Mouse (Mus musculus): ENCODE measurements around the gene Polr3h. TPM values are rescaled to one million over a fixed set of nuclear protein-coding genes. Genes with fewer than 3 reads are reported as not detected.

Polr3h gene
- polyA plus RNA-seq, 1 experiment from 2014 or later: 85.0 TPM

- peaks cover 14% of the 10 kb centered on the region for H3K4me1 ChIP-seq (ENCODE audit: control insufficient read depth, insufficient read depth, low read length)
- no peak overlapping the region for H3K4me2 ChIP-seq (ENCODE audit: low read depth, low read length)
- no peaks in the 10 kb centered on the region for H3K27me3 ChIP-seq (replicated peaks; ENCODE audit: control insufficient read depth, insufficient read depth, low read length)
- WGBS: 86% methylated on average over 10 of the region's 10 CpGs
- no peaks in the 10 kb centered on the region for H3K9me3 ChIP-seq (ENCODE audit: control insufficient read depth, low read length)
- H3K27ac ChIP-seq (ENCODE audit: low read length): no peak overlapping the region
- no peak overlapping the region for H3K4me3 ChIP-seq (ENCODE audit: low read length)
- no peak for ATAC-seq
- no peak overlapping the region for H3K9ac ChIP-seq (ENCODE audit: low read depth, low read length)
- no peaks in the 10 kb centered on the region for H3K36me3 ChIP-seq (ENCODE audit: control insufficient read depth, insufficient read depth, low read length)
Measured at GRCm38 (mm10) chr15:81939157-81939715, 13.2 kb upstream of the Polr3h start.

- Histone ChIP-seq H3K9me3 (ENCODE audit: control insufficient read depth, low read length) (no peaks in the 10 kb centered on the region), H3K4me1 (ENCODE audit: control insufficient read depth, insufficient read depth, low read length) (peaks cover 16% of the 10 kb centered on the region), H3K4me3 (ENCODE audit: low read length) (no peak overlapping the region), H3K9ac (ENCODE audit: low read depth, low read length) (no peak overlapping the region), H3K27ac (ENCODE audit: low read length) (no peak overlapping the region), H3K4me2 (ENCODE audit: low read depth, low read length) (no peak overlapping the region), H3K27me3 (replicated peaks; ENCODE audit: control insufficient read depth, insufficient read depth, low read length) (no peaks in the 10 kb centered on the region), H3K36me3 (ENCODE audit: control insufficient read depth, insufficient read depth, low read length) (no peaks in the 10 kb centered on the region)
- 39% methylated on average over 2 of the region's 2 CpGs for WGBS
- ATAC-seq: no peak; the same call in 1 of the 2 replicates
Measured at GRCm38 (mm10) chr15:81938246-81938645, 12.2 kb upstream of the Polr3h start.

- ATAC-seq: peak; percentile 2; the same call in 1 of the 2 replicates
- Histone ChIP-seq H3K4me1 (ENCODE audit: control insufficient read depth, insufficient read depth, low read length) (peaks cover 18% of the 10 kb centered on the region), H3K4me2 (ENCODE audit: low read depth, low read length) (peak overlapping the region; percentile 66), H3K9ac (ENCODE audit: low read depth, low read length) (peak overlapping the region; percentile 64), H3K36me3 (ENCODE audit: control insufficient read depth, insufficient read depth, low read length) (no peaks in the 10 kb centered on the region), H3K4me3 (ENCODE audit: low read length) (peak overlapping the region; percentile 52), H3K27me3 (replicated peaks; ENCODE audit: control insufficient read depth, insufficient read depth, low read length) (no peaks in the 10 kb centered on the region), H3K9me3 (ENCODE audit: control insufficient read depth, low read length) (no peaks in the 10 kb centered on the region), H3K27ac (ENCODE audit: low read length) (peak overlapping the region; percentile 73)
- WGBS: 10% methylated on average over 19 of the region's 19 CpGs
Measured at GRCm38 (mm10) chr15:81937098-81937972, 11.3 kb upstream of the Polr3h start.

GRCm38 (mm10) chr15:81936679-81937078 is 10.6 kb upstream of the Polr3h start, which contains the start of gene Csdc2:
TSS of gene Csdc2 (plus strand) at chr15:81936759.
- peak within 1 kb of the TSS; percentile 52 for H3K4me3 ChIP-seq (ENCODE audit: low read length)
- 1% methylated on average over 12 of the region's 12 CpGs for WGBS
- peak; percentile 60 for ATAC-seq
- H3K9me3 ChIP-seq (ENCODE audit: control insufficient read depth, low read length): no peaks in the 10 kb centered on the region
- no peaks in the 10 kb centered on the region for H3K36me3 ChIP-seq (ENCODE audit: control insufficient read depth, insufficient read depth, low read length)
- H3K9ac ChIP-seq (ENCODE audit: low read depth, low read length): peak within 1 kb of the TSS; percentile 64
- peak within 1 kb of the TSS; percentile 66 for H3K4me2 ChIP-seq (ENCODE audit: low read depth, low read length)
- H3K27me3 ChIP-seq (replicated peaks; ENCODE audit: control insufficient read depth, insufficient read depth, low read length): no peaks in the 10 kb centered on the region
- H3K4me1 ChIP-seq (ENCODE audit: control insufficient read depth, insufficient read depth, low read length): peaks cover 18% of the 10 kb centered on the region
- H3K27ac ChIP-seq (ENCODE audit: low read length): peak within 1 kb of the TSS; percentile 73

GRCm38 (mm10) chr15:81935869-81936637 is 10.0 kb upstream of the Polr3h start:
- ATAC-seq: peak; percentile 45
- Histone ChIP-seq H3K4me1 (ENCODE audit: control insufficient read depth, insufficient read depth, low read length) (peaks cover 18% of the 10 kb centered on the region), H3K4me3 (ENCODE audit: low read length) (peak overlapping the region; percentile 52), H3K27me3 (replicated peaks; ENCODE audit: control insufficient read depth, insufficient read depth, low read length) (no peaks in the 10 kb centered on the region), H3K27ac (ENCODE audit: low read length) (peak overlapping the region; percentile 73), H3K36me3 (ENCODE audit: control insufficient read depth, insufficient read depth, low read length) (no peaks in the 10 kb centered on the region), H3K4me2 (ENCODE audit: low read depth, low read length) (peak overlapping the region; percentile 66), H3K9me3 (ENCODE audit: control insufficient read depth, low read length) (no peaks in the 10 kb centered on the region), H3K9ac (ENCODE audit: low read depth, low read length) (peak overlapping the region; percentile 64)
- WGBS: 47% methylated on average over 7 of the region's 7 CpGs

GRCm38 (mm10) chr15:81933986-81934385 is 7.9 kb upstream of the Polr3h start:
- no peaks in the 10 kb centered on the region for H3K27me3 ChIP-seq (replicated peaks; ENCODE audit: control insufficient read depth, insufficient read depth, low read length)
- ATAC-seq: no peak
- no peak overlapping the region for H3K27ac ChIP-seq (ENCODE audit: low read length)
- no peak overlapping the region for H3K4me2 ChIP-seq (ENCODE audit: low read depth, low read length)
- H3K4me3 ChIP-seq (ENCODE audit: low read length): no peak overlapping the region
- no peaks in the 10 kb centered on the region for H3K36me3 ChIP-seq (ENCODE audit: control insufficient read depth, insufficient read depth, low read length)
- 93% methylated on average over 1 of the region's 1 CpGs for WGBS
- H3K4me1 ChIP-seq (ENCODE audit: control insufficient read depth, insufficient read depth, low read length): peaks cover 18% of the 10 kb centered on the region
- H3K9ac ChIP-seq (ENCODE audit: low read depth, low read length): no peak overlapping the region
- no peaks in the 10 kb centered on the region for H3K9me3 ChIP-seq (ENCODE audit: control insufficient read depth, low read length)

GRCm38 (mm10) chr15:81932951-81933470 is 7.0 kb upstream of the Polr3h start:
- Histone ChIP-seq H3K9ac (ENCODE audit: low read depth, low read length) (no peak overlapping the region; the same call in 1 of the 2 replicates), H3K4me3 (ENCODE audit: low read length) (no peak overlapping the region), H3K36me3 (ENCODE audit: control insufficient read depth, insufficient read depth, low read length) (no peaks in the 10 kb centered on the region), H3K27me3 (replicated peaks; ENCODE audit: control insufficient read depth, insufficient read depth, low read length) (no peaks in the 10 kb centered on the region), H3K9me3 (ENCODE audit: control insufficient read depth, low read length) (no peaks in the 10 kb centered on the region), H3K4me2 (ENCODE audit: low read depth, low read length) (0 out of 2 replicates have a peak overlapping the region, but pooled peaks have one; percentile 5), H3K27ac (ENCODE audit: low read length) (peak overlapping the region; percentile 25; the same call in 1 of the 2 replicates), H3K4me1 (ENCODE audit: control insufficient read depth, insufficient read depth, low read length) (peaks cover 18% of the 10 kb centered on the region)
- no peak for ATAC-seq
- 20% methylated on average over 12 of the region's 12 CpGs for WGBS

GRCm38 (mm10) chr15:81928277-81928676 is 2.2 kb upstream of the Polr3h start:
- Histone ChIP-seq H3K27me3 (replicated peaks; ENCODE audit: control insufficient read depth, insufficient read depth, low read length) (no peaks in the 10 kb centered on the region), H3K9ac (ENCODE audit: low read depth, low read length) (0 out of 2 replicates have a peak overlapping the region, but pooled peaks have one; percentile 30), H3K27ac (ENCODE audit: low read length) (0 out of 2 replicates have a peak overlapping the region, but pooled peaks have one; percentile 13), H3K36me3 (ENCODE audit: control insufficient read depth, insufficient read depth, low read length) (no peaks in the 10 kb centered on the region), H3K4me1 (ENCODE audit: control insufficient read depth, insufficient read depth, low read length) (peaks cover 19% of the 10 kb centered on the region), H3K9me3 (ENCODE audit: control insufficient read depth, low read length) (no peaks in the 10 kb centered on the region), H3K4me3 (ENCODE audit: low read length) (no peak overlapping the region), H3K4me2 (ENCODE audit: low read depth, low read length) (no peak overlapping the region)
- no peak for ATAC-seq
- WGBS: 56% methylated on average over 11 of the region's 11 CpGs

- Histone ChIP-seq H3K27ac (ENCODE audit: low read length) (no peak overlapping the region; the same call in 1 of the 2 replicates), H3K36me3 (ENCODE audit: control insufficient read depth, insufficient read depth, low read length) (no peaks in the 10 kb centered on the region), H3K4me3 (ENCODE audit: low read length) (no peak overlapping the region), H3K27me3 (replicated peaks; ENCODE audit: control insufficient read depth, insufficient read depth, low read length) (no peaks in the 10 kb centered on the region), H3K9me3 (ENCODE audit: control insufficient read depth, low read length) (no peaks in the 10 kb centered on the region), H3K4me1 (ENCODE audit: control insufficient read depth, insufficient read depth, low read length) (peaks cover 16% of the 10 kb centered on the region), H3K4me2 (ENCODE audit: low read depth, low read length) (no peak overlapping the region), H3K9ac (ENCODE audit: low read depth, low read length) (no peak overlapping the region)
- no peak for ATAC-seq
- 49% methylated on average over 4 of the region's 4 CpGs for WGBS
Measured at GRCm38 (mm10) chr15:81927741-81928140, 1.7 kb upstream of the Polr3h start.

Measured in intestine, embryonic 16.5 days (tissue).